Mouse (Mus musculus) brain, adult 10 weeks (tissue): Measurements from ENCODE around the gene Olfr1111. TPM values are rescaled to one million over a fixed set of nuclear protein-coding genes. Genes with fewer than 3 reads are reported as not detected.

ENCODE experiments used
- polyA plus RNA-seq: library from polyadenylated mRNA; stranded (reverse); fragments of 350-450 nt; fragmentation: Illumina TruSeq; extraction: RNeasy Lipid Tissue Mini Kit (QIAGEN cat#74804); gene quantifications from one replicate; pipeline ENCODE4 v1.2.3, GENCODE M21; 2015; ENCODE audit warnings: low read depth, low replicate concordance

Gene Olfr1111
- polyA plus RNA-seq: not detected

GRCm38 (mm10) chr2:87152524-87152923 is at the start of gene Olfr1111:
TSS of gene Olfr1111 (minus strand) at chr2:87152624.

GRCm38 (mm10) chr2:87187498-87187897 is 35.1 kb upstream of the Olfr1111 start, which contains the start of gene Olfr1112:
TSS of gene Olfr1112 (plus strand) at chr2:87187798.

GRCm38 (mm10) chr2:87140200-87140599 is 12.2 kb downstream of the Olfr1111 start, which contains the start of gene Olfr1110:
TSS of gene Olfr1110 (minus strand) at chr2:87140300.

GRCm38 (mm10) chr2:87114467-87114866 is 38.0 kb downstream of the Olfr1111 start, which contains the start of gene Olfr259:
TSS of gene Olfr259 (minus strand) at chr2:87114567.

Other genes with a start within 250 kb of the Olfr1111 start
- gene Olfr1098, start 228.1 kb downstream of the Olfr1111 start, polyA plus RNA-seq: not detected
- gene Olfr1099, start 191.9 kb downstream of the Olfr1111 start, polyA plus RNA-seq: not detected
- gene Olfr1100, start 172.7 kb downstream of the Olfr1111 start, polyA plus RNA-seq: not detected
- gene Olfr1101, start 161.4 kb downstream of the Olfr1111 start, polyA plus RNA-seq: not detected
- not detected for gene Olfr1102, start 154.2 kb downstream of the Olfr1111 start, polyA plus RNA-seq
- not detected for gene Olfr1104, start 125.5 kb downstream of the Olfr1111 start, polyA plus RNA-seq
- gene Olfr1105, start 116.1 kb downstream of the Olfr1111 start, polyA plus RNA-seq: not detected
- not detected for gene Olfr1106, start 100.4 kb downstream of the Olfr1111 start, polyA plus RNA-seq
- gene Olfr1107, start 76.8 kb downstream of the Olfr1111 start, polyA plus RNA-seq: not detected
- gene Olfr1109, start 56.6 kb downstream of the Olfr1111 start, polyA plus RNA-seq: not detected
- not detected for gene Olfr259, start 38.1 kb downstream of the Olfr1111 start, polyA plus RNA-seq
- not detected for gene Olfr1110, start 12.3 kb downstream of the Olfr1111 start, polyA plus RNA-seq
- gene Olfr1112, start 35.2 kb upstream of the Olfr1111 start, polyA plus RNA-seq: not detected
- not detected for gene Olfr1113, start 56.3 kb upstream of the Olfr1111 start, polyA plus RNA-seq
- gene Olfr1115, start 95.4 kb upstream of the Olfr1111 start, polyA plus RNA-seq: not detected
- gene Olfr1116, start 114.9 kb upstream of the Olfr1111 start, polyA plus RNA-seq: not detected
- not detected for gene Olfr1118, start 155.0 kb upstream of the Olfr1111 start, polyA plus RNA-seq
- gene Olfr1120, start 202.2 kb upstream of the Olfr1111 start, polyA plus RNA-seq: not detected
- gene Olfr1121, start 217.3 kb upstream of the Olfr1111 start, polyA plus RNA-seq: not detected
- gene Olfr1122, start 233.2 kb upstream of the Olfr1111 start, polyA plus RNA-seq: not detected